Mouse (Mus musculus) urinary bladder, postnatal 14 days (tissue): ENCODE measurements around the gene Gm28998.
"Not testable (repeated sequence)": the region's sequence is repeated elsewhere in the genome, so short reads cannot be mapped to it uniquely, and the experiment has no call there.

Experiments
- DNase-seq: peaks from one replicate; pipeline ENCODE4 v3.0.0; 2021; ENCODE audit warnings: low spot score

Gene Gm28998

DNA sequence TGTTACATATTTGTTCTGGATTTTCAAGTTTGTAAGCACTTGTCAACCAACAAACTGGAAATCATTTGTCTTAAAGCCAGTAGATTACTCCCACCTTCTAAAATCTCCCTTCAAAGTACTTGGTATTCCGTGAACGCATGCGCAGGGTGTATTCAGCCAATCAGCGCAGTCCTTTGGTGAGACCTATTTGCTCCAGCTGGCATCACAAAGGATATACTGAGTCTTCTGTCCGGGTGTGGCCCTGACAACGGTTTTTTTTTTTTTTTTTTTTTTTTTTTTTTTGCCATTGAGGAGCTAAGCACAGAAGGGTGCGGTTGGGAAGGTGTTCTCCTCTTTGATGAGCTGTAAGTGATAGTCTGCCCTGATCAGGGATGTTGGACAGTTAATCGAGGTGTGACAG is at the start of gene Gm28998:
TSS of gene Gm28998 (plus strand) at position 301 of the 400 bp plus-strand sequence.
- DNase-seq, result not testable (repeated sequence)
